Mouse (Mus musculus) intestine, embryonic 14.5 days (tissue): ENCODE measurements around the gene Ranbp9. TPM values are rescaled to one million over a fixed set of nuclear protein-coding genes. Genes with fewer than 3 reads are reported as not detected.

Experiments
- ATAC-seq: fragments of 200-750 bp; cut with Nextera tagmentation; replicated peaks from 2 replicates; pipeline ENCODE4 v1.8.0; 2017; ENCODE audit warnings: low read depth, moderate number of reproducible peaks, moderate TSS enrichment, moderate library complexity; ENCODE audit not compliant: low FRiP score, low TSS enrichment
- DNase-seq: peaks from one replicate; pipeline ENCODE4 v3.0.0-alpha.2; 2018; ENCODE audit warnings: low spot score
- H3K27ac ChIP-seq: fragments of 300-500 bp; sonication (generic); 2 replicates; pipeline ENCODE4 v1.5.1; 2014; ENCODE audit warnings: low read depth, mild to moderate bottlenecking, control low read depth
- H3K27me3 ChIP-seq: fragments of 300-500 bp; sonication (generic); replicated peaks from 2 replicates; pipeline ENCODE4 v1.6.1; 2014; ENCODE audit warnings: low read length, control low read depth; ENCODE audit not compliant: control insufficient read depth, insufficient read depth
- H3K36me3 ChIP-seq: fragments of 300-500 bp; sonication (generic); 2 replicates; pipeline ENCODE4 v1.6.1; 2014; ENCODE audit warnings: low read length, control low read depth; ENCODE audit not compliant: control insufficient read depth, insufficient read depth
- H3K4me1 ChIP-seq: fragments of 300-500 bp; sonication (generic); replicated peaks from 2 replicates; pipeline ENCODE4 v1.6.1; 2014; ENCODE audit warnings: low read length, control low read depth, mixed read lengths; ENCODE audit not compliant: control insufficient read depth, insufficient read depth
- H3K4me2 ChIP-seq: fragments of 300-500 bp; sonication (generic); 2 replicates; pipeline ENCODE4 v1.6.1; 2014; ENCODE audit warnings: low read length
- H3K4me3 ChIP-seq: fragments of 300-500 bp; sonication (generic); 2 replicates; pipeline ENCODE4 v1.5.1; 2014; ENCODE audit warnings: low read depth, low read length, control low read depth, mixed read lengths
- H3K9ac ChIP-seq: fragments of 300-500 bp; sonication (generic); 2 replicates; pipeline ENCODE4 v1.6.1; 2014; ENCODE audit warnings: mild to moderate bottlenecking, low read length
- H3K9me3 ChIP-seq: fragments of 300-500 bp; sonication (generic); 2 replicates; pipeline ENCODE4 v1.6.1; 2016; ENCODE audit warnings: low read length, control low read depth; ENCODE audit not compliant: control insufficient read depth
- WGBS: fragments of 180-500 bp; shearing (Covaris S2); extraction: QIAGEN DNeasy Blood & Tissue Kit; methylation state at CpG from one replicate; pipeline ENCODE4 v1.1.7; 2014; 5-methylcytosine and 5-hydroxymethylcytosine counted together
- polyA plus RNA-seq: library from polyadenylated mRNA; unstranded; fragments of >200 nt; fragmentation: Nextera tagmentation; extraction: Ambion mirVana; gene quantifications from 2 replicates; pipeline ENCODE4 v1.2.1, GENCODE M21; 2014

The Ranbp9 gene
- polyA plus RNA-seq, 1 experiment from 2014 or later, result 11.1 TPM

DNA sequence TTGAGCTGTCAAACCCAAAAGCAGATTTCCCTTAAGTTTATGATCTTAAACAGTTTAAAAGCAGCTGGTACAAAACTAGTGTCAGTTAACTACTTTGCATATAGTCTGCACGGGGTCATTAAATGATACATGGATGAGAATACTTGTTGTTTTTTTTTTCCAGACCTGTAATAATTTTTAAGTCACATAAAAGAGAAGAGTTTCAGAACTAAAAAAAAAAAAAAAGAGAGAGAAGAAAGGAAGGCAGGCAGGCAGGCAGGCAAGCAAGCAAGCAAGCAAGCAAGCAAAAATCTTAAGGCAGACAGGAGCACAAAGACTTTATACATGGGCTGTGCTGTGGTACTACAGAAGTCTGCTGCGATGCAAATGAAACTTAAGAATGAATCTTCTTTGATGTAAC lies 47.7 kb downstream of the Ranbp9 start:
- H3K4me1 ChIP-seq, result peaks cover 3% of the 10 kb centered on the region; the same call in 1 of the 2 replicates
- no peak for DNase-seq
- WGBS, result 82% methylated on average over 2 of the region's 2 CpGs
- no peak overlapping the region for H3K4me3 ChIP-seq
- H3K4me2 ChIP-seq, result no peak overlapping the region
- H3K9ac ChIP-seq, result no peak overlapping the region
- no peak for ATAC-seq
- no peak overlapping the region for H3K27ac ChIP-seq
- peaks cover 12% of the 10 kb centered on the region for H3K36me3 ChIP-seq
- 0 out of 2 replicates have a peak, but pooled peaks cover 3% of the 10 kb centered on the region for H3K9me3 ChIP-seq
- no peaks in the 10 kb centered on the region for H3K27me3 ChIP-seq

GRCm38 (mm10) chr13:43428436-43428835 lies 52.6 kb downstream of the Ranbp9 start:
- Histone ChIP-seq H3K4me3 (no peak overlapping the region), H3K4me1 (no peaks in the 10 kb centered on the region), H3K9me3 (no peaks in the 10 kb centered on the region), H3K27me3 (no peaks in the 10 kb centered on the region), H3K9ac (no peak overlapping the region), H3K4me2 (no peak overlapping the region), H3K36me3 (peaks cover 18% of the 10 kb centered on the region), H3K27ac (no peak overlapping the region)
- no peak for DNase-seq
- WGBS, result 91% methylated on average over 4 of the region's 4 CpGs
- no peak for ATAC-seq

GRCm38 (mm10) chr13:43415249-43415648 lies 65.8 kb downstream of the Ranbp9 start:
- DNase-seq (no peak), ATAC-seq (no peak)
- WGBS, result 91% methylated on average over 1 of the region's 1 CpGs
- Histone ChIP-seq H3K9me3 (no peaks in the 10 kb centered on the region), H3K4me1 (no peaks in the 10 kb centered on the region), H3K27me3 (no peaks in the 10 kb centered on the region), H3K9ac (no peak overlapping the region), H3K4me2 (no peak overlapping the region), H3K36me3 (peaks cover 89% of the 10 kb centered on the region), H3K27ac (no peak overlapping the region), H3K4me3 (no peak overlapping the region)

- Histone ChIP-seq H3K36me3 (peaks cover 88% of the 10 kb centered on the region), H3K4me2 (no peak overlapping the region), H3K27me3 (no peaks in the 10 kb centered on the region), H3K4me1 (no peaks in the 10 kb centered on the region), H3K27ac (no peak overlapping the region), H3K4me3 (no peak overlapping the region), H3K9me3 (no peaks in the 10 kb centered on the region), H3K9ac (no peak overlapping the region)
- 95% methylated on average over 2 of the region's 2 CpGs for WGBS
- DNase-seq (no peak), ATAC-seq (no peak)
These were observed 67.5 kb downstream of the Ranbp9 start for GRCm38 (mm10) chr13:43413611-43414010.

GRCm38 (mm10) chr13:43412311-43412710 lies 68.8 kb downstream of the Ranbp9 start:
- WGBS, result 87% methylated on average over 7 of the region's 7 CpGs
- DNase-seq (no peak), ATAC-seq (no peak)
- Histone ChIP-seq H3K27ac (no peak overlapping the region), H3K27me3 (no peaks in the 10 kb centered on the region), H3K4me3 (no peak overlapping the region), H3K9me3 (no peaks in the 10 kb centered on the region), H3K36me3 (peaks cover 88% of the 10 kb centered on the region), H3K4me1 (no peaks in the 10 kb centered on the region), H3K4me2 (no peak overlapping the region), H3K9ac (no peak overlapping the region)

GRCm38 (mm10) chr13:43399576-43399975 lies 81.5 kb downstream of the Ranbp9 start:
- H3K9ac ChIP-seq, result no peak overlapping the region
- 83% methylated on average over 5 of the region's 5 CpGs for WGBS
- H3K4me1 ChIP-seq, result no peaks in the 10 kb centered on the region
- H3K36me3 ChIP-seq, result peaks cover 38% of the 10 kb centered on the region
- no peaks in the 10 kb centered on the region for H3K27me3 ChIP-seq
- ATAC-seq, result no peak
- no peak overlapping the region for H3K27ac ChIP-seq
- H3K4me3 ChIP-seq, result no peak overlapping the region
- no peak for DNase-seq
- H3K9me3 ChIP-seq, result no peaks in the 10 kb centered on the region
- H3K4me2 ChIP-seq, result peak overlapping the region; percentile 63; the same call in 1 of the 2 replicates

- H3K4me3 ChIP-seq, result peak within 1 kb of the TSS; percentile 84
- peak within 1 kb of the TSS; percentile 91 for H3K27ac ChIP-seq
- H3K4me1 ChIP-seq, result no peaks in the 10 kb centered on the region
- DNase-seq, result peak; percentile 99
- H3K9me3 ChIP-seq, result no peaks in the 10 kb centered on the region
- WGBS, result 1% methylated on average over 72 of the region's 72 CpGs
- H3K4me2 ChIP-seq, result peak within 1 kb of the TSS; percentile 63
- peaks cover 32% of the 10 kb centered on the region for H3K36me3 ChIP-seq
- H3K27me3 ChIP-seq, result no peaks in the 10 kb centered on the region
- peak within 1 kb of the TSS; percentile 86 for H3K9ac ChIP-seq
- ATAC-seq, result peak; percentile 92
These were observed 82.6 kb downstream of the Ranbp9 start, which contains the start of gene Nol7 for GRCm38 (mm10) chr13:43398297-43399080. Gene Nol7 (plus strand): TSS chr13:43398390.

DNA sequence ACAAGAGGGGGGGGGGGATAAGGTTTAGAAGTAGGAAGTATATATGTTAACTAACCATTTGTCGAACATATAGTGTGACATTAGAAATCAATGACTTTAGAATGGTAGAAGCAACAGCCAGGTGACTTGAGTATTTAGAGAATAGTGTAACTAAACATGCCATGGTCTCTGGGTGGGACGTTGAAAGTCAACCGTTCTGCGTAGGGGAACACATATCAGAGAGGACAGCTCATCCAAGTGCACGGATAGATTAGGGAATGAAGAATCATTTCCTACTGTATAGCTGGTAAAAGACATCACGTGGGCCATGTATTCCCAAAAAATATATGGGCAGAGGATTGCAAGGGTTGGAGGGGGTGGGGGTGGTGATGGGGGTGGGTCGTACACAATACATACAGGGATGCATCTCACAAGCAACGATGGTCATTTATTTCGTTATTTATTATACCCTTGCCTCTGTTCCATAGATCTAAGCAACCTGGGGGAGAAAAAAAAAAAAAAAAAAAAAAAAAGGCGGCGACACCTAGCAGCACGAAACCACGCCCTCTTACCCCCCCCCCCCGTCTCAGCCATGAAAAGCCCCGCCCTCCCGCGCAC lies 83.3 kb downstream of the Ranbp9 start:
- no peak overlapping the region for H3K27ac ChIP-seq
- no peaks in the 10 kb centered on the region for H3K4me1 ChIP-seq
- ATAC-seq (no peak), DNase-seq (no peak)
- H3K4me3 ChIP-seq, result peak overlapping the region; percentile 84
- peak overlapping the region; percentile 63 for H3K4me2 ChIP-seq
- H3K9me3 ChIP-seq, result no peaks in the 10 kb centered on the region
- H3K36me3 ChIP-seq, result peaks cover 25% of the 10 kb centered on the region
- WGBS, result 50% methylated on average over 14 of the region's 17 CpGs
- no peak overlapping the region for H3K9ac ChIP-seq
- H3K27me3 ChIP-seq, result no peaks in the 10 kb centered on the region
